Mouse (Mus musculus): Measurements from ENCODE around the gene Gast. TPM values are rescaled to one million over a fixed set of nuclear protein-coding genes. Genes with fewer than 3 reads are reported as not detected.
"Not testable (repeated sequence)": the region's sequence is repeated elsewhere in the genome, so short reads cannot be mapped to it uniquely, and the experiment has no call there.

Gene Gast
- polyA plus RNA-seq, 2 experiments = 0.36 to 0.47 TPM

DNA sequence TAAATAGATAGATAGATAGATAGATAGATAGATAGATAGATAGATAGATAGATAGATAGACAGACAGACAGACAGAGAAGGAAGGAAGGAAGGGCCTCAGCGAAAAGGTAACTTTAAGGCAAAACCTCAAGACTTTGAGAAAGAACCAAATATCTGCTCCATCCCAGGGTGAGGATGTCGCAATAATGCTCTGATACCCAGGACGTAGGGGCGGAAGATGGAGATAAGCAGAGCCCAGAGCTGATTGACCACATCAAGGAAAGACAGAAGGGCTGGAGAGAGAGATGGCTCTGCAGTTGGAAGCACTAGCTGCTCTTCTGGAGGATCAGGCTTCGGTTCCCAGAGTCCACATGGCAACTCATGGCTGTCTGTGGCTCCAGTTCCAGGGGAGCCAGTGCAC lies 32.9 kb upstream of the Gast start:
- TF ChIP-seq POLR2A (IDR thresholded peaks at IDR 0.05; ENCODE audit: borderline replicate concordance, extremely low read depth, insufficient read depth, insufficient read length) = no peak
- H3K9ac ChIP-seq (ENCODE audit: low read depth, low read length, severe bottlenecking) = no peak overlapping the region
- H3K27me3 ChIP-seq (ENCODE audit: control insufficient read depth, insufficient read depth, low read length) = no peaks in the 10 kb centered on the region
- no peak overlapping the region for H3K27ac ChIP-seq (replicated peaks; ENCODE audit: low read depth, low read length)
- no peak overlapping the region for H3K4me2 ChIP-seq (replicated peaks; ENCODE audit: low read depth, low read length, severe bottlenecking)
- DNase-seq (ENCODE audit: low spot score) (no peak), ATAC-seq (ENCODE audit: low FRiP score, low read depth) (no peak)
- no peaks in the 10 kb centered on the region for H3K9me3 ChIP-seq (ENCODE audit: control insufficient read depth, low read length)
- H3K4me3 ChIP-seq (replicated peaks; ENCODE audit: low read length) = no peak overlapping the region
- no peaks in the 10 kb centered on the region for H3K36me3 ChIP-seq (ENCODE audit: control insufficient read depth, insufficient read depth, low read length)
- no peaks in the 10 kb centered on the region for H3K4me1 ChIP-seq (ENCODE audit: control insufficient read depth, insufficient read depth, low read length)
- WGBS = 88% methylated on average over 5 of the region's 5 CpGs

DNA sequence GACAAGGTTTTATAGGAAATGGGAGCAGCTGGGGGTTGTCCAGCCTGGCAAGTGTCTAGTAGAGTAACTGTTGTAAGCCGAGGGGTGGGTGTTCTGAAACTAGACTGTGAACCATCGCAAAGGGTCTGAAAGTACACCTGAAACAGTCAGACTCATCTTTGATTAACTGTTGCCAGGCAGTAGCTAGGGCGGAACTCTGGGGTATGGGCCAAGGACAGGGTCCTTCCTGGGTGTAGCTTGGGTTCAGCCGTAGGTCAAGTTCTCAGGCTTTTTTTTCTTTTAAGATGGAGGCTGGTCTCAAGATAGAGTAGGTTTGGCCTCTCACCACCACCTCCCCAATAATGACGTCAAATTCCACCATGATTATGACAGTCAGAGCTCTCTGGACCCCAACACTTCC lies 26.3 kb upstream of the Gast start:
- no peaks in the 10 kb centered on the region for H3K9me3 ChIP-seq (ENCODE audit: control insufficient read depth, low read length)
- no peaks in the 10 kb centered on the region for H3K4me1 ChIP-seq (ENCODE audit: control insufficient read depth, insufficient read depth, low read length)
- no peak for TF ChIP-seq POLR2A (IDR thresholded peaks at IDR 0.05; ENCODE audit: borderline replicate concordance, extremely low read depth, insufficient read depth, insufficient read length)
- no peak for ATAC-seq (ENCODE audit: low FRiP score, low read depth)
- no peak overlapping the region for H3K4me3 ChIP-seq (replicated peaks; ENCODE audit: low read length)
- no peak overlapping the region for H3K9ac ChIP-seq (ENCODE audit: low read depth, low read length, severe bottlenecking)
- no peak overlapping the region for H3K27ac ChIP-seq (replicated peaks; ENCODE audit: low read depth, low read length)
- no peaks in the 10 kb centered on the region for H3K36me3 ChIP-seq (ENCODE audit: control insufficient read depth, insufficient read depth, low read length)
- DNase-seq (ENCODE audit: low spot score) = no peak
- WGBS = 86% methylated on average over 5 of the region's 5 CpGs
- no peaks in the 10 kb centered on the region for H3K27me3 ChIP-seq (ENCODE audit: control insufficient read depth, insufficient read depth, low read length)
- H3K4me2 ChIP-seq (replicated peaks; ENCODE audit: low read depth, low read length, severe bottlenecking) = no peak overlapping the region

DNA sequence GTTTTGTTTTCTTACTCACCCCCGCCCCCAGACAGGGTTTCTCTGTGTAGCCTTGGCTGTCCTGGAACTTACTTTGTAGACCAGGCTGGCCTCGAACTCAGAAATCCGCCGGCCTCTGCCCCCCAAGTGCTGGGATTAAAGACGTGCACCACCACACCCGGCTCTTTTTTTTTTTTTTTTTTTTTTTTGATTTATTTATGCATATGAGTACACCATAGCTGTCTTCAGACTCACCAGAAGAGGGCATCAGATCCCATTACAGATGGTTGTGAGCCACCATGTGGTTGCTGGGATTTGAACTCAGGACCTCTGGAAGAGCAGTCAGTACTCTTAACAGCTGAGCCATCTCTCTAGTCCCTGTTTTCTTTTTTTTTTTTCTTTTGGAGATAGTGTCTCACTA lies 25.5 kb upstream of the Gast start:
- WGBS = 81% methylated on average over 5 of the region's 6 CpGs
- not testable (repeated sequence) for H3K4me1 ChIP-seq (ENCODE audit: control insufficient read depth, insufficient read depth, low read length); H3K9me3 ChIP-seq (ENCODE audit: control insufficient read depth, low read length); H3K36me3 ChIP-seq (ENCODE audit: control insufficient read depth, insufficient read depth, low read length); H3K4me2 ChIP-seq (replicated peaks; ENCODE audit: low read depth, low read length, severe bottlenecking); DNase-seq (ENCODE audit: low spot score); H3K4me3 ChIP-seq (replicated peaks; ENCODE audit: low read length); H3K27ac ChIP-seq (replicated peaks; ENCODE audit: low read depth, low read length); ATAC-seq (ENCODE audit: low FRiP score, low read depth); H3K27me3 ChIP-seq (ENCODE audit: control insufficient read depth, insufficient read depth, low read length); H3K9ac ChIP-seq (ENCODE audit: low read depth, low read length, severe bottlenecking)

DNA sequence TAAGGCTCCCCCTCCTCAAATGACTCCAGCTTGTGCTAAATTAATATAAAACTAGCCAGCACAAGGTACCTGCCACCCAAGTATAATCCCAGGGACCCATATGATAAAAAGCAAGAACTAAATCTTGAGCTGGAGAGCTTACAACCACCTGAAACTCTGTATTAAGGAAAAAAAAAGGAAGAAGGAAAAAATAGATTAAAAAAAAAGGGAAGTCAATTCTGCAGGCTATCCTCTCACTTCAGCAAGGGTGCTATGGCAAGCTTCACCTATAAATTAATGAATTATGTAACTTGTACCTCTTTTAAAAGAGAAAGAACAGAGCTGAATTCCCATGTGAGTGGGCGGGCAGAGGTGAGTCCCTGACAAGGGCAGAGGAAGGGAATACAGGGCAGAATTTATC lies 22.6 kb upstream of the Gast start:
- WGBS = 85% methylated on average over 1 of the region's 1 CpGs

DNA sequence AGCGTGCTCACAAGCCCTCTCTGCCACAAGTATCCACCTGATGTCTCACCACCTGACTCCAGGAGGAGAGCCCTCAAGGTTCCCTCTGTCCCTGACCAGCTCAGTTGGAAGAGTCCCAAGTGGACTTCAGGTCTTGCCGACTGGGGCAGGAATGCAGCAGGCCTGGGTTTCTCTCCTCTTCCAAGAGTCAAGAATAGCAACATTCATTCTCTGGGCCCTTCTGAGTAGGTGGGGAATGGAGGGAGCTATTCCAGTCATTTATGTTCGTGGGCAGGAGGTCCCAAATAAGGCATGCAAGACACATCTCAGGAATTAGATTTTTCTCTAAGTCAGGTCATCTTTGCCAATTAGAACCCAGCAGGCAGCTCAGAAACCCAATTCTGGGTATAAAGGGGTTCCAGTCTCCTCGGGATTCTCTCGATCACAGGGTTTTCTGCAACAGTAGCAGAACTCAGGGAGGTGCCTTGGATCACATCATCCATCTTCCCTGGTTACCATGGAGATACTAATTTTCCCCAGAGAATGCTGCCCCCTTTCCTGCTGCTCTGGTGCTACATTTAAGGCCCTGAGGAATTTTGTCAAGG lies 22.0 kb upstream of the Gast start:
- no peak for TF ChIP-seq POLR2A (IDR thresholded peaks at IDR 0.05; ENCODE audit: borderline replicate concordance, extremely low read depth, insufficient read depth, insufficient read length)
- Histone ChIP-seq H3K4me1 (ENCODE audit: control insufficient read depth, insufficient read depth, low read length) (no peaks in the 10 kb centered on the region), H3K4me2 (replicated peaks; ENCODE audit: low read depth, low read length, severe bottlenecking) (no peak overlapping the region), H3K9ac (ENCODE audit: low read depth, low read length, severe bottlenecking) (no peak overlapping the region), H3K4me3 (replicated peaks; ENCODE audit: low read length) (no peak overlapping the region), H3K9me3 (ENCODE audit: control insufficient read depth, low read length) (no peaks in the 10 kb centered on the region), H3K27me3 (ENCODE audit: control insufficient read depth, insufficient read depth, low read length) (no peaks in the 10 kb centered on the region), H3K36me3 (ENCODE audit: control insufficient read depth, insufficient read depth, low read length) (no peaks in the 10 kb centered on the region), H3K27ac (replicated peaks; ENCODE audit: low read depth, low read length) (no peak overlapping the region)
- DNase-seq (ENCODE audit: low spot score) (no peak), ATAC-seq (ENCODE audit: low FRiP score, low read depth) (no peak)
- 30% methylated on average over 5 of the region's 5 CpGs for WGBS

More for the DNA sequence above, 22.6 kb upstream of the Gast start:
- no peaks in the 10 kb centered on the region for H3K9me3 ChIP-seq (ENCODE audit: control insufficient read depth, low read length)
- ATAC-seq (ENCODE audit: low FRiP score, low read depth) (no peak), DNase-seq (ENCODE audit: low spot score) (no peak)
- H3K4me2 ChIP-seq (replicated peaks; ENCODE audit: low read depth, low read length, severe bottlenecking) = no peak overlapping the region
- H3K27ac ChIP-seq (replicated peaks; ENCODE audit: low read depth, low read length) = no peak overlapping the region
- no peaks in the 10 kb centered on the region for H3K36me3 ChIP-seq (ENCODE audit: control insufficient read depth, insufficient read depth, low read length)
- no peaks in the 10 kb centered on the region for H3K27me3 ChIP-seq (ENCODE audit: control insufficient read depth, insufficient read depth, low read length)
- no peak overlapping the region for H3K4me3 ChIP-seq (replicated peaks; ENCODE audit: low read length)
- no peak for TF ChIP-seq POLR2A (IDR thresholded peaks at IDR 0.05; ENCODE audit: borderline replicate concordance, extremely low read depth, insufficient read depth, insufficient read length)
- no peaks in the 10 kb centered on the region for H3K4me1 ChIP-seq (ENCODE audit: control insufficient read depth, insufficient read depth, low read length)
- H3K9ac ChIP-seq (ENCODE audit: low read depth, low read length, severe bottlenecking) = no peak overlapping the region

DNA sequence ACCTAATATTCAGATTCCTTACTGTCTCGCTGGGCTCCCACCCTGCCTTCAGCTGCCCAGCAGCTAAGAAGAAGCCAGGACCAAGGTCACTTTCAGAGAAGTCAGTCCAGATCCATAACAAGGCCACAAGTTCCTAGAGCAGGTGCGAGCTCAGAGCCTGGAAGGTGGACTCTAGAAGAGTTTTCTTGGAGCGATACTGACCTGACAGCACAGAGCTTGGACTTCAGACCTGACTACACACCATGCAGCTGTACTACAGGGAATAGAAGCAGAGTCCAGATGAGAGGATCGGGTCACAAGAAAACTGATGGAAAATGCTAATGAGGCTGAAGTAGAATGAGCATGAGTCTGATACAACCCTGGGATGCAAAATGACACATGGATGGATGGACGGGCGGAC lies 20.8 kb upstream of the Gast start:
- Histone ChIP-seq H3K9ac (ENCODE audit: low read depth, low read length, severe bottlenecking) (no peak overlapping the region), H3K4me3 (replicated peaks; ENCODE audit: low read length) (no peak overlapping the region), H3K9me3 (ENCODE audit: control insufficient read depth, low read length) (no peaks in the 10 kb centered on the region), H3K36me3 (ENCODE audit: control insufficient read depth, insufficient read depth, low read length) (no peaks in the 10 kb centered on the region), H3K27me3 (ENCODE audit: control insufficient read depth, insufficient read depth, low read length) (no peaks in the 10 kb centered on the region), H3K4me2 (replicated peaks; ENCODE audit: low read depth, low read length, severe bottlenecking) (no peak overlapping the region), H3K4me1 (ENCODE audit: control insufficient read depth, insufficient read depth, low read length) (no peaks in the 10 kb centered on the region), H3K27ac (replicated peaks; ENCODE audit: low read depth, low read length) (no peak overlapping the region)
- ATAC-seq (ENCODE audit: low FRiP score, low read depth) = no peak
- DNase-seq (ENCODE audit: low spot score) = no peak
- no peak for TF ChIP-seq POLR2A (IDR thresholded peaks at IDR 0.05; ENCODE audit: borderline replicate concordance, extremely low read depth, insufficient read depth, insufficient read length)
- 87% methylated on average over 6 of the region's 6 CpGs for WGBS
